Mouse (Mus musculus) liver, embryonic 14.5 days (tissue): ENCODE data around the gene Cyb561.

Source experiments
- CTCF ChIP-seq: IDR thresholded peaks from 2 replicates; pipeline ENCODE4 v1.5.1; 2016; ENCODE audit warnings: antibody characterized with exemption, low read depth, control low read depth
- EP300 ChIP-seq: IDR thresholded peaks from 2 replicates; pipeline ENCODE4 v1.6.1; 2016; ENCODE audit warnings: antibody characterized with exemption, low read depth

GRCm38 (mm10) chr11:105899151-105899550 lies 54.0 kb downstream of the Cyb561 start:
- no peak for TF ChIP-seq CTCF
- TF ChIP-seq EP300, result no peak
